Mouse (Mus musculus) right cerebral cortex, adult 2 months (tissue): Measurements from ENCODE around the gene Npb.

Source experiments
- DNase-seq, 2 experiments: peaks; one replicate each; pipeline ENCODE4 v3.0.0; 2021 to 2022; ENCODE audit warnings: low spot score in 2 of 2

Npb gene

GRCm38 (mm10) chr11:120631726-120632448 lies 23.6 kb downstream of the Npb start:
- DNase-seq = no peak

- DNase-seq = peak; percentile 60 to 64
Measured at GRCm38 (mm10) chr11:120632559-120633519, 24.6 kb downstream of the Npb start.

- peak; percentile 88 to 92 for DNase-seq
Measured at GRCm38 (mm10) chr11:120633520-120634343, 25.5 kb downstream of the Npb start, which contains the start of gene Mafg. TSS of gene Mafg (minus strand) at chr11:120633600.

GRCm38 (mm10) chr11:120634810-120635209 lies 26.5 kb downstream of the Npb start:
- no peak for DNase-seq

- DNase-seq = no peak
Measured at GRCm38 (mm10) chr11:120641255-120641654, 33.0 kb downstream of the Npb start.

GRCm38 (mm10) chr11:120641869-120642268 lies 33.6 kb downstream of the Npb start:
- DNase-seq = no peak

GRCm38 (mm10) chr11:120642939-120643600 lies 34.8 kb downstream of the Npb start:
- no peak for DNase-seq

GRCm38 (mm10) chr11:120643601-120643987 lies 35.3 kb downstream of the Npb start, which contains the start of gene Pycr1:
TSS of gene Pycr1 (minus strand) at chr11:120643769.
- DNase-seq = peak; percentile 96 to 97

- DNase-seq = no peak
Measured at GRCm38 (mm10) chr11:120647047-120647830, 39.0 kb downstream of the Npb start.

GRCm38 (mm10) chr11:120648001-120648476 lies 39.8 kb downstream of the Npb start, which contains the start of gene Myadml2:
TSS of gene Myadml2 (minus strand) at chr11:120648158.
- DNase-seq = peak; percentile 50 to 57

GRCm38 (mm10) chr11:120651872-120652271 lies 43.6 kb downstream of the Npb start:
- no peak for DNase-seq

GRCm38 (mm10) chr11:120654741-120655140 lies 46.5 kb downstream of the Npb start:
- DNase-seq = no peak

GRCm38 (mm10) chr11:120657301-120657700 lies 49.0 kb downstream of the Npb start:
- DNase-seq = no peak
